Mouse (Mus musculus) spleen, embryonic (tissue): ENCODE measurements around the gene Itfg2.

ENCODE experiments used
- CTCF ChIA-PET: fragments of 350-600 bp; sonication (Branson Sonifier 250); formaldehyde crosslinking; loops from one replicate; lab custom pipeline; 2022; lab: Charles Lee

The Itfg2 gene

GRCm38 (mm10) chr6:128390683-128391082 is 34.0 kb downstream of the Itfg2 start:
- CTCF ChIA-PET = no interaction called here

DNA sequence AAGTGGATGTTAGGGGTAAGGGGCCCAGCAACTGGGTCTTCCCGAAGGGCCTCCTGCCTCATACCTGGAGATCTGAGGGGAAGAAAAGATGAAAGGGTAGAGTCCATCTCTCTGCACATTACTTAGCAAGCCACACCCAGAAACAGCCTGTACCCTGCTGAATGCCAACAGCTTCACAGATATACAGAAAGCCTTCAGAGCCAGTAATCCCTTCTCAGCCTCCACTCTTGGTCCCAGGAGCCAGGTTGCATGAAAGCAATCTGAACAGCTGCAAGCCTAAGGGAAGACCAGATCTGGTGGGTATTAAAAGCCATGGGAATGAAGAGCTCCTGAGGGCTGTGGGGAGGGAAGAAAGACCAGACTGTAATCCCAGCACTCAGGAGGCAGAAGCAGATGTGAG is 35.5 kb downstream of the Itfg2 start:
- CTCF ChIA-PET = interaction anchor here (0.6 kb wide), 1 partner anchor 901 kb away, joined by 15 read pairs; no protein-coding TSS in a partner anchor

- CTCF ChIA-PET = no interaction called here
Observed at GRCm38 (mm10) chr6:128385026-128385425, 39.7 kb downstream of the Itfg2 start.

GRCm38 (mm10) chr6:128383752-128384151 is 41.0 kb downstream of the Itfg2 start:
- CTCF ChIA-PET = no interaction called here

GRCm38 (mm10) chr6:128381254-128381653 is 43.5 kb downstream of the Itfg2 start:
- CTCF ChIA-PET = interaction anchor here (0.8 kb wide), 1 partner anchor 30 kb away, joined by 4 read pairs; no protein-coding TSS in a partner anchor

DNA sequence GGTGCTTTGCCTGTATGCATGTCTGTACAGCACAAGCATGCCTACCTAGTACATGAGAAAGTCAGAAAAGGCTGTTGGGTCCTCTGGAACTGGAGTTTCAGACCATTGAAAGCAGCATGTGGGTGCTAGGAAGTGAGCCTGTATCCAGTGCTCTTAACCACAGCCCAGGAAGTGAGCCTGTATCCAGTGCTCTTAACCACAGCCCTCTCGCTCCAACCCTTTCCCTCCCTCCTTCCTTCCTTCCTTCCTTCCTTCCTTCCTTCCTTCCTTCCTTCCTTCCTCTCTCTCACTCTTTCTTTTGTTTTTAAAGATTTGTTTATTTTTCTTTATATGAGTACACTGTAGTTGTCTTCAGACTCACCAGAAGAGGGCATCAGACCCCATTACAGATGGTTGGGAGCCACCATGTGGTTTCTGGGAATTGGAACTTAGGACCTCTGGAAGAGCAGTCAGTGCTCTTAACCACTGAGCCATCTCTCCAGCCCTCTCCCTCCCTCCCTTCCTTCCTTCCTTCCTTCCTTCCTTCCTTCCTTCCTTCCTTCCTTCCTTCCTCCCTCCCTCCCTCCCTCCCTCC is 44.0 kb downstream of the Itfg2 start:
- CTCF ChIA-PET = interaction anchor here (0.8 kb wide), 1 partner anchor 30 kb away, joined by 4 read pairs; no protein-coding TSS in a partner anchor

DNA sequence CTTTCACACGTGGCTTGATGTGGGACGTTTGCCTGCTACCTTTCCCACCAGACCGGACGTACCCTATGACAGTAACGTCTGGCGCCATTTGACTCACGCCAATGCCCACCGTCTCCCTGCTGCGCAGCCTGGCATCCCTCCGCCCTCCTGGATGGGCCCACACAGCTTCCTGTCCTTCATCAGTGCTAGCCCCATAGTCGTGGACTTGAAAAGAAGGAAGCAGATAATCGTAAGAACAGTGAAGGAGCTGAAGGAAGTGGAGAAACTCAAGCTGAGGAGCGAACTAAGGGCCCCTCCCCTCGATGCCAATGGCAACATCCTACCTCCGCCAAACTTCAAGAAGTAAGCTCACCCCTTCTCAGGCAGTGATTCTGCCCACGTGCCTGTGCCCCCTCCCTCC is 45.1 kb downstream of the Itfg2 start:
- CTCF ChIA-PET = no interaction called here

- CTCF ChIA-PET = no interaction called here
Observed at GRCm38 (mm10) chr6:128376371-128377085, 48.2 kb downstream of the Itfg2 start.

GRCm38 (mm10) chr6:128375192-128375591 is 49.5 kb downstream of the Itfg2 start, which contains the start of the genes Tex52 and Gm44596:
Gene Tex52, plus strand, starts transcription at chr6:128375456.
Gene Gm44596, plus strand, starts transcription at chr6:128375503.
- CTCF ChIA-PET = no interaction called here

DNA sequence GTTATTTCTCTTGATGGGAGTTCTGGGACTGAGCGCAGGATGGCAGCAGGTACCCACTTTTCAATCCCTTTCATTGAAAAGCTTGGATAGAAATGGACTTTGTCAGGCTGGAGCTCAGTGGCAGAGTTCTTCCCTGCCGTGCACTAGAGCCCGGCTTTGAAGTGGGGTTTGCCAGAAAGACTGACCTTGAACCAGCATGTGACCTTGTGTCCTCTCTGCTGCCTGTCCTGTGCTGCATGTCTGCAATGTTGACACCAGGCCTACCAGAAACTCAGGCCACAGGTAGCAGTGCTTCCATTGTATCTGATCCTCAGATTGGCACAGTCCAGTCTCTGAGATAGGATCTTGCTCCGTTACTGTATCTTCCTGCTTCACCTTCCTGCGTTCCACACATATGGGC is 54.7 kb downstream of the Itfg2 start:
- CTCF ChIA-PET = no interaction called here

DNA sequence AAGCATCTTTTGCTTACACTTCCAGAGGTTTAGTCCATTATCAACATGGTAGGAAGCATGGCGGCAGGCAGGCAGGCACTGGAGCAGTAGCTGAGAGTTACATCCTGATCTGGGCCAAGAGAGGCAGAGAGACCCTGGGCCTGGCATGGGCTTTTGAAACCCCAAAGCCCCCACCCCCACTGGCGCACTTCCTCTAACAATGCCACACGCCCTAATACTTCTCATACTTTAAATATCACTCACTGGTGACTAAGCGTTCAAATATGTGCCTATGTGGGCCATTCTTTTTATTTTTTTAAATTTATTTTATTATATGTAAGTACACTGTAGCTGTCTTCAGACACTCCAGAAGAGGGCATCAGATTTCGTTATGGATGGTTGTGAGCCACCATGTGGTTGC is 58.3 kb downstream of the Itfg2 start:
- CTCF ChIA-PET = no interaction called here

DNA sequence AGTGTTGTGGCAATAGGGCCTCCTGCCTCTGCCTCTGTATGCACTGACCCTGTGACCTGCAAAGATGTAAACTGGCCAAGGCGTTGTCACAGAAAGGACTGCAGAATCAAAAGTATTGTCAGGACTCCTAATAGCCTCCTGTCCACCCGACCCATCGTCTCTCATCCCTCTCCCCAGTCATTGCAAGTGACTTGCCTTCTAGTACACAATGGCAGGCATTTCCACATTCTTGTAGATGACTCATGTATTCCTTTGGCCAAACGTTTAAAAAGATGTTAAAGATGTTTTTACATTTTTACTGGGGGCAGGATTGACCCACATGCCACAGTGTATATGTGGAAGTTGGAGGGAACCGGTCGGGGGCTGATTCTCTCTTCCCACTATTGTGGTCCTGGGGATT is 60.0 kb downstream of the Itfg2 start:
- CTCF ChIA-PET = interaction anchor here (0.6 kb wide), 1 partner anchor 136 kb away, joined by 22 read pairs; no protein-coding TSS in a partner anchor

DNA sequence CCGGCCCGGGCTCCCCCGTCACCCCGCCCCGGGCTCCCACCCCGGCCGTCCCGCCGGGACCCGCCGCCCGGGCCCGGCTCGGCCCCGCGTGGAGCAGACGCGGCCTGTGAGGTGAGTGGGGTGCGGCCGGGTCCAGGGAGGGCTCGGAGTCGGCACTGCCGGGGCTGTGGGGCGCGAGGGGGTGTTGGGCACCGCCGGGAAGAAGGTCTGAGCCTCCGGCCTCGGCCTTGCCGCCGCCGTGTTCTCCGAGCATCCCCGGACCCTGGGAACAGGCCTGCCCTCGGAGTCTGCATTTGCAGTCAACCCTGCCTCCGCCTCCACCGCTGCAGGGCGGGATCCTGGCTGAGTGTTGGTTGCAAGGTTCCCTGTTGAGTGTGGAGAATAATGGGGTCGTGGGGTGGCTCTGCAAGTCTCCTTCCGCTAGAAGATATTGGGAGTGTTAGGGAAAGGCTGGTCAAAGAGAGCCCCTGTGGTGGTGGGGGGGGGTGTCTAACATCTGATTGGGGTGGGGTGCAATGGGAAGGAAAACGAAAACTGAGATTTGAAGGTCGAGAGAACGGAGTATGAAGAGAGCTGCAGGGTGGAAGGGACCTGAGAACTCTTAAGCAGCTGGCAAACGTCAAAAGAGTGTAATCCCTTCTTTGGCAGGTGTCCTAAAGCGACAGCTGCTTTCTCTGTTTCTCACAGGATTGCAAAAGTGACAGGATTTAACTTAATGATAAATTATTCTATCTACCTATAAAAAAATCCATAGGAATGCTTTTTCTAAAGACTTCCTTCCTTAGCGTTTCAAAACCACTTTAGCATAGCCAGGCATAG is 61.5 kb downstream of the Itfg2 start:
- CTCF ChIA-PET = no interaction called here

GRCm38 (mm10) chr6:128362381-128363006 is 62.2 kb downstream of the Itfg2 start, which contains the start of the genes Rhno1 and Foxm1:
Gene Rhno1, minus strand, starts transcription at chr6:128362911.
Gene Foxm1, plus strand, starts transcription at chr6:128362967.
- CTCF ChIA-PET = no interaction called here

- CTCF ChIA-PET = interaction anchor here (0.7 kb wide), 1 partner anchor 1422 kb away, joined by 3 read pairs; the partner anchor contains the start of gene D6Wsu163e
Observed at GRCm38 (mm10) chr6:128361901-128362300, 62.8 kb downstream of the Itfg2 start.
